Mouse (Mus musculus) cerebellum, postnatal 4 days (tissue): ENCODE measurements around the gene Ceacam15.
"Not testable (repeated sequence)": the region's sequence is repeated elsewhere in the genome, so short reads cannot be mapped to it uniquely, and the experiment has no call there.

Experiments
- DNase-seq, 2 experiments: peaks; one replicate each; pipeline ENCODE4 v3.0.0; 2022; ENCODE audit warnings: low spot score in 2 of 2, mixed read lengths in 1 of 2

Ceacam15 gene

DNA sequence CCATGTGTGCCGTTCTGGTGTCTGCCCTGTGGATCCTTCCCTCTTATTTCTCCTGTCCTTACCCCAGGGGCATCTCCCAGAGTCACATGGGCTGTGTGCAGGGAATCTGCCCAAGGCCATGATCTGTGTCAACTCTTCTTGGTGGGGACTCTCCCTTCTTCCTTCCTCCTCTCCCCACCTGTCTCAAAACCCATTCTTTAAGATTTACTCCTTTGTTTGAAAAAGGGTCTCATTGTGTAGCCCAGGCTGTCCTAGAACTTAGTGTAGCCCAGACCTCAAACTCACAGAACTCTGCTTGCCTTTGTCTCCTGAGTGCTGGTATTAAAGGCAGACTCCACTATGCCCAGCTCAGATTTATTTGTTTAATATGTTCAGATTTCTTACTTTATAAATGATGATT is at the start of gene Ceacam15:
Gene Ceacam15 (minus strand): TSS at position 101 of the 400 bp plus-strand sequence.
- no peak for DNase-seq

- not testable (repeated sequence) for DNase-seq
These were observed 47.0 kb upstream of the Ceacam15 start for GRCm38 (mm10) chr7:16722490-16722889.

GRCm38 (mm10) chr7:16721629-16722028 is 46.1 kb upstream of the Ceacam15 start, which contains the start of gene Ceacam9:
TSS of gene Ceacam9 (plus strand) at chr7:16721929.
- no peak for DNase-seq

DNA sequence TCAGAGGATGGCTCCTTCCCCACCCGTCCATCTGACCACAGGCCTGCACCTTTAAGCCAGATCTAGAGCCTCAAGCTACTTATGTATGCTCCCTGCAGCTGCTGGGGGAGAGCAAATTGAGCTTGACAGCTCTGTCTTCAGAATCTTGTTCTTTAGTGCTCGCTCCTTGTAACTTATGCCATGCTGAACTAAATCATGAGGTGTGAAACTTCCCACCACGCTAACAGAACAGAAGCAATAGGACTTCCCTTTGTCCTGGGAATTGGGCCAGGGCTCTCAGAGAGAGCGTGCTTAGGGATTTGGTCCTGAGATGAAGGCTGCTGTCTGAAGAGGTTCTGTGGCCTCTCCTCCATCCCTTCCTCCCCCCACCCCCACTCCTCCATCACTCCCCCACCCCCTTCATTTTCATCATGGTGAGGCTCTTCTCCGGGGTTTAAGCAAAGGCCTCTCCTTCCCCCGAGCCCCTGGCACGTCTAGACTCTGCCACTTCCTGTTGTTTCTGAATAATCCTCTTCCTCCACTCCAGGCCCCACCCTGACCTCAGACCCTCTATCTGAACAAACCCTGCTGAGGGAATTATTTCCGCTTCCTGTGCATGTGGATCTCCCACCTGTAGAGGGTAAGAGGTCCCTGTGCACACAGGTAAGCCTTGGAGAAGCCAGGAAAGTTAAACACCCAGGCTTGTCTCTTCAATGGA is 41.1 kb upstream of the Ceacam15 start:
- DNase-seq, result not testable (repeated sequence)

DNA sequence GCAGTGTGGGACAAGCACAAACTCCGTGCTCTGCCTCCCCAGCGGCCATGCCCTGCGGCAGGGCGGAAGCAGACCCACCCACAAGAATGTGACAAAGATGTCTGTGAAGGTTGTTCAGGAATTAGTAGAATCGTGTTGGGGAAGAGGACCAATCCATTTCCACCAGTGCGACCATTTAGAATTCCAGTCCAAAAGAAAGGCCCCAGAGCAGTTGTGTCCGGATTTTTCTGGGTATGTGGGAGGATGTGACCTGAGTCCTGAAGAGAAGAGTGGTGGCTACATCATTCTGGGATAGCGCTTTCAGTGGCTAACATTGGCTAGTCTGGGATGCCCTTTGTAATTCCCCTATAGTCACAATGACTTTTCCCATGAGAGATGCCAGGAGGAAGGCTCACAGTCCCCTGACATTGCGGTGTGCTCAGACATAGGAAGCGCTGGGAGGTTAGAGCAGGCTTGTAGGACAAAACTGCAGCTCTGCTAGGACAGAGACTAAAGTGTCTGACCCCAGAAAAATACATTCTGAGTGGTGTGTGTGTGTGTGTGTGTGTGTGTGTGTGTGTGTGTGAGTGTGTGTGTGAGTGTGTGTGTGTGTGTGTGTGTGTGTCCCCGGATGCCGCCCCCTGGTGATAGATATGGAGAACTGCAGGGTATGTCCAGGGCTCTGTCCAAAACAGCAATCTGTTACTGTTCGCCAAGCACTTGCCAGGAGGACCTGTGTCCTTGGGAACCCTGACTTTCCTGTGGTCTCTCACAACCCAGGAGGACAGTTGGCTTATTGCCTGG is 37.3 kb upstream of the Ceacam15 start:
- no peak for DNase-seq

DNA sequence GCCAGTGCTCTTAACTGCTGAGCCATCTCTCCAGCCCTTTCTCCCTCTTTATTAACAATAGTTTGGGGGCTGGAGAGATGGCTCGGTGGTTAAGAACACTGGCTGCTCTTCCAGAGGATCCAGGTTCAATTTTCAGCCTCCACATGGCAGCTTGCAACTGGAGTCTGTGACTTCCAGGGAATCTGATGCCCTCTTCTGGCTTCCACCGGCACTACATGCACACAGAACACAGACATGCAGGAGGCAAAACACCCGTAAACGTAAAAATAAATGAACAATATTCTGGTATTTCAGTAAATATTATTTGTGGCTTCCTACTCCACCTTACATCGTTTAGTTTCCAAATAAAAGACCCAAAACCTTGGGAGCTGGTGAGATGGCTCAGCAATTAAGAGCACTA is 35.1 kb upstream of the Ceacam15 start:
- no peak for DNase-seq

DNA sequence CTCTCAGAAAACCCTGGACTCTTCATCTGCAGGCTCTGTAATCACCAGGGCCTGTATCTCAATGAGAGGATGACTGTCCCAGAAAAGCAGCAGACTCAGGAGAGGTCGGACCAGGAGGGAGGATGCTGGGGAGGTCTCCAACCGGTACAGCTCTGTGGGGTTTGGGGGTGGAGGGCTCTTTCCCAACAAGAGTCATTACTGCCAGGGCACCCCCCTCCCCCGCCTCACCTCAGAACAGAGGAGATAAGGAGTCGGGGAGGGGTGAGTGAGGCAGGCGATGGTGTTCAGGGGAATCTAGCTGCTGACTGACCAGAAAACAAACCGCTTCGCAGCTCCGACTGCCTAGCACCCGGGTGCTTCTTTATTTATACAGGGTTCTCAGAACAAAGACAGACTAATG is 32.7 kb upstream of the Ceacam15 start:
- no peak for DNase-seq

DNA sequence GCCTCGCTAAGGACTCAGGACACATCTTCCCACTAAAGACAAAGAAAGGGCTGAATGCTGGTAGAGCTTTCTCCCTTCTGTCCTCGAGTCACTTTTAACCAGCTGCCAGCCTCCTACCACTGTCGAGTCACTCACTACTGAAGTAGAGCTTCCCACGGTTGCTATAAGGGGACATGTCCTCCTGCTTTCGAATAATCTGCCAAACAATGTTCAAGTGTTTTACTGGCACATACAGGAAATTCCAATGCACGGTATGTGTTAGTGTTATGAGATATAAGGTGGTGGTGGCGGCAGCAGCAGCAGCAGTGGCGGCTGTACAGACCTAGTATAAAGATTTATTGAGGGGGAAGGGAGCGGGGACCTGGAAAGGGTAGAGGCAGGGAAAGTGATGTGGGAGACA is 30.9 kb upstream of the Ceacam15 start:
- no peak for DNase-seq

DNA sequence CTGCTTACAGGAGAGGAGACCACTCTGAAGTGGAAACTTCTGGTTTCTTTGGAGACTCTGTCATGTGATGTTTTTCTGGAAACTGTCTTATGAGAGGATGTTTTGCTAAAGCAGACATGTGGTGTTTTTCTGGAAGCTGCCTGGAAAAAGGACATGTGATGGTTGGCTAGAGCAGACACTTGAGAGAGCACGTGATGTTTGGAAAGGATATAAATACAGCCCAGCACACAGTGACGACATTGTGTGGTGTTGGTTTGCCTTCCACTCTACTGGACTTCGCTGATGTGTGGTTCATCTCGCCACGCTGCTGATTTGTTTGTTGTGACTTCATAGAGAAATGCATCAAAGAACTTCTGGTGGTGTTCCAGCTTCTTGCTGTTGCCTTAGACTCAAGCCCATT is 25.1 kb upstream of the Ceacam15 start:
- no peak for DNase-seq

DNA sequence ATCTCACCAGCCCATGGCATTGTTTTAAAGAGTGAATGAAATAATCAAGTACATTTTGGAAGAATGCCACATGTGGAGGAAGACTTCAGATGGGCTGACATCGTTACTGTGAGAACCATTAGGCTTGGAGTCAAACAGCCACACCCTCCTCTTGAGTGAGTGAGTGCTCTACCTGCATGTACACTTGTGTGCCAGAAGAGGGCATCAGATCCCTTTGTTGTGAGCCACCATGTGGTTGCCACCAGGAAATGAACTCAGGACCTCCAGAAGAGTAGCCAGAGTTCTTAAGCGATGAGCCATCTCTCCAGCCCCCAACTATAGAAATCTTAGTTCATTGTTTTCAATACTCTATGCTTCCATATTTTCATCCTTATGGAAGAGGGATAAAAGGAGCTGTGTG is 23.5 kb upstream of the Ceacam15 start:
- DNase-seq, result no peak

- DNase-seq, result peak; percentile 28 to 42
These were observed 19.5 kb upstream of the Ceacam15 start for GRCm38 (mm10) chr7:16695025-16695424.

DNA sequence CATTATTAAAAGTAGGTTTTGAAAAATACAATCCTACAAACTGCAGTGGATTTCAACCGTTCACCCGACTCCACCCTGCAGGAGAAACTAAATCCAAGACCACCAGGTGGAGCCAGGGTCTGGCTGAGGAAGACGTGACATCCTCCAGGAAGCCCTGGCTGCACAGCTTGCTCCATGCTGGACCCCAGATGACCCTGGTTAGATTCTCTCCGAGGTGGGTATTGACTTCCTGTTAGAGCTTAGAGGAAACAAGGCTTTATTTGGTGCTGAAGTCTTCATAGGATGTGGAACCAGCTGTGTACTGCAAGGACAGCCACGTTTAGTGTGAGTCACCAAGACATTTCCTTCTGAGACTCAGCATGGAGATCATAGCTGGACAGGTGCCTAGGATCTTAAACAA is 13.7 kb upstream of the Ceacam15 start:
- no peak for DNase-seq

DNA sequence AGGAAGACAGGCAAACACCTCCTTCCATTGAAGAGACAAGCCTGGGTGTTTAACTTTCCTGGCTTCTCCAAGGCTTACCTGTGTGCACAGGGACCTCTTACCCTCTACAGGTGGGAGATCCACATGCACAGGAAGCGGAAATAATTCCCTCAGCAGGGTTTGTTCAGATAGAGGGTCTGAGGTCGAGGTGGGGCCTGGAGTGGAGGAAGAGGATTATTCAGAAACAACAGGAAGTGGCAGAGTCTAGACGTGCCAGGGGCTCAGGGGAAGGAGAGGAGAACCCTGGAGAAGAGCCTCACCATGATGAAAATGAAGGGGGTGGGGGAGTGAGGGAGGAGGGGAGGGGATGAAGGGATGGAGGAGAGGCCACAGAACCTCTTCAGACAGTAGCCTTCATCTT is 4.7 kb upstream of the Ceacam15 start:
- DNase-seq, result not testable (repeated sequence)

GRCm38 (mm10) chr7:16674699-16675098 is 806 bp downstream of the Ceacam15 start:
- DNase-seq, result not testable (repeated sequence)

- no peak for DNase-seq
These were observed 1.7 kb downstream of the Ceacam15 start for GRCm38 (mm10) chr7:16673823-16674222.

DNA sequence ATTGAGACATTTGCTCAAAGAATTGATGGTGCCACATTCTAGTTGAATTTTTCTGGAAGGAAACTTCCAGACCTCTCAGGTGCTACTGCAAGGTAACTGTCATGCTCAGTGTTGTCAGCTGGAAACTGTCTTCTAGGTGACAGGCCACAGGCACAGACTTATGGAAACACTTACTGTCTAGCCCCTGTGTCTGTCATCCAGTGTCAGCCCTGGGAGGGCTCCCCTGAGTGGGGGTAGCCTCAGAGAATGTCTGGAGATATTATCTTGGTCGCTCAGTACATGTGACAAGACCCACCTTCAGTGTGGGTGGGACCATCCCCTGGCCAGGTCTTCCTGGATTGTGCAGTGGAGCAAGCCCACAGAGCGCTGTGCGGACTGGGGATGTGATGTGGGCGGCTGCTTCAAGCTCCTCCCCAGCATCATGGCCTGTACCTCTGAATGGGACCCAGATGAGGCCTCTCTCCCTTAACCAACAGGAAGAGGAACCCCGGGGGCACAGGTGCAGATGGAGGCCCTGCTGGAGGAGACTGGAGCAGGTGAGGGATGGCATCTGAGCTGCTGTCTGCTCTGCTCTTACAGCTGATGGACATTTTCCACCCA is 7.1 kb downstream of the Ceacam15 start:
- not testable (repeated sequence) for DNase-seq

- no peak for DNase-seq
These were observed 31.2 kb downstream of the Ceacam15 start for GRCm38 (mm10) chr7:16644260-16644659.

DNA sequence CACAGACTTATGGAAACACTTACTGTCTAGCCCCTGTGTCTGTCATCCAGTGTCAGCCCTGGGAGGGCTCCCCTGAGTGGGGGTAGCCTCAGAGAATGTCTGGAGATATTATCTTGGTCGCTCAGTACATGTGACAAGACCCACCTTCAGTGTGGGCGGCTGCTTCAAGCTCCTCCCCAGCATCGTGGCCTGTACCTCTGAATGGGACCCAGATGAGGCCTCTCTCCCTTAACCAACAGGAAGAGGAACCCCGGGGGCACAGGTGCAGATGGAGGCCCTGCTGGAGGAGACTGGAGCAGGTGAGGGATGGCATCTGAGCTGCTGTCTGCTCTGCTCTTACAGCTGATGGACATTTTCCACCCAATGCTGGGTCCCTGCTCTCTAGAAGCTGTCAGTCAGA is 32.4 kb downstream of the Ceacam15 start:
- DNase-seq, result not testable (repeated sequence)

GRCm38 (mm10) chr7:16639028-16639427 is 36.5 kb downstream of the Ceacam15 start:
- peak; percentile 58 to 86 for DNase-seq

DNA sequence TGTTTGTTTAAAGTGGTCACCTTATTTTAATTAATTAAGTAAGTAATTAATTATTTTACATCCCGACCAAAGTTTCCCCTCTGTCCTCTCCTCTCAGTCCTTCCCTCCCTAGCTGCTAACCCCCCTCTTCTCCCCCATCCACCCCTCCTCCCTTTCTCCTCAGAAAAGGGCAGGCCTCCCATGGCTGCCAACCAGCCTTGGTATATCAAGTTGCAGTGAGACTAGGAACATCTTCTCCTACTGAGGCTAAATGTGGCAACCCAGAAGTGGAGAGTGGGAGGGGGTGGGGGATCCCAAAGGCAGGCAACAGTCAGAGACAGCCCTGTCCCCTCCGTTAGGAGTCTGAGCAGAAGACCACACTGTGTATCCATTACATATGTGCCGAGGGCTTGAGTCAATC is 40.4 kb downstream of the Ceacam15 start:
- DNase-seq, result no peak

DNA sequence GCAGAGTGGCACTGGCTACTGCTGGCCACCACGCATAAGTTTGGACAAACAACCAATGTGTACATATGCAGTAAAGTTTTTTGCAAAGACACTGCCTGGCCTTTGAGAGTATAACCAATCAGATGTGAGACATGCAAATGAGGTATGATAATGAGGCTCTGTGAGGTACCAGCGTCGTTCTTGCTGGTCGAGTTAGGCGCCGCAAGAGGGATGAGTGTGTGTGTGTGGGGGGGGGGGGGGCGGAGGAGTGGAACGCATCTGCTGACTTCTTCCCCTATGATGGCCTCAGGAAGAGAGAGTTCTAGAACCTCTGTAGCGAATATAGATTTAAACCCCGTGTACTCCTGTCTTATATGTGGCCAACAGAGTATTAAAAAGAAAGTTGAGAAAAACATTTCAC is 41.6 kb downstream of the Ceacam15 start:
- DNase-seq, result not testable (repeated sequence)

DNA sequence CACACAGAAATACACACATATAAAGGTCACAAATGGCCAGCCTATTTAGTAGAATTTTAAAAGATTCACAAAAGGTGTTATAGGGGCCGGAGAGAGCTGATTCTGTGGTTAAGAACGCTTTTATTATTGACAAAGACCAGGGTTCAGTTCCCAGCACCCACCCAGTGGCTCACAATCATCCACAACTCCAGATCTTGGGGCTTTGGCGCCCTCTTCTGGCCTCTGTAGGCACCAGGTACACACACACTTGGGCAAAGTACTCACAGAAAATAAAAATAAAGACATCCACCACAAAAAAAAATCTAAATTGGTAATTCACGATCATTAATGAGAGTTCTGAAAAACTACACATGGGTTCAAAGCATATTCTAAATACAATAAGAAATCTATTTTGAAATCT is 43.6 kb downstream of the Ceacam15 start:
- no peak for DNase-seq

- no peak for DNase-seq
These were observed 44.5 kb downstream of the Ceacam15 start for GRCm38 (mm10) chr7:16631025-16631424.
